Mouse (Mus musculus) embryonic fibroblast, embryonic 13.5 days (primary cell): ENCODE data around the gene Prn.

ENCODE experiments used
- CTCF ChIP-seq: IDR thresholded peaks from 2 replicates; pipeline ENCODE4 v1.5.1; 2011; ENCODE audit warnings: mild to moderate bottlenecking, control low read depth, low read length, moderate library complexity, borderline replicate concordance; ENCODE audit not compliant: insufficient read depth
- POLR2A ChIP-seq: IDR thresholded peaks from 2 replicates; pipeline ENCODE4 v1.6.1; 2011; ENCODE audit warnings: low read depth, mild to moderate bottlenecking, control low read depth, low read length, moderate library complexity

DNA sequence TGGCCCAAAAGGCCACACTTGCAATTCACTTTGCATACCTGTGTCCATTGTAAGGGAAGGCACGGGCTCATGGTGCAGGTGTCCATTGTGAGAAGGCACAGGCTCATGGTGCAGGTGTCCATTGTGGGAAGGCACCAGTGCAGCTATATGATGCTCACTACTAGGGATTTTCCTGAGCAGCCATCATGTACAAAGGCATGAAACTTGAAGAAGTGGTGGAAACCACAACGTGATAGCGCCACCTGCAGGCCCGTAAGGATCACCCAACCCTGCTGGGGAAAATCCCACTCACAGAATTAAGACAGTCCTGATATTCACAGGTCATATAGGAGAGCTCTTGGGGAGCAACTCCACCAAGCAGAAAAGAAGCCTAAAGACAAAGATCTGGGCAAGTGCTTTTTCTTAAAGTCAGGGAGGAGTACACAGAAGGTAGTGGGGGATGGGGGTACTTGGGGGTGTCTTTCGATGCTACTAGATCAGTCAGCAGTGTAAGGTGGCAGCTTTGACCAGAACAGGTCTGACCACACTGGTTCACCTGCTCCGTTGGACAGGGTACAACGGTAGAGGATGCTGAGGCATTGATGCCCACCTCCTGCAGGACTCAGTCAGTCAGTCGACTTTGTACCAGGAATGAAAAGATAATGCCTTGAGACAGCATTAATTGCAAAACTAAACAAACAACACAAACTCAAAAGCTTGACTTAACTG is 29.8 kb downstream of the Prn start:
- TF ChIP-seq CTCF (peak; percentile 47; the same call in 1 of the 2 replicates), POLR2A (no peak)
